Mouse (Mus musculus) embryonic facial prominence, embryonic 11.5 days (tissue): ENCODE data around the gene Flywch1. TPM values are rescaled to one million over a fixed set of nuclear protein-coding genes. Genes with fewer than 3 reads are reported as not detected.
"Not testable (repeated sequence)": the region's sequence is repeated elsewhere in the genome, so short reads cannot be mapped to it uniquely, and the experiment has no call there.

Experiments used
- ATAC-seq: fragments of 200-750 bp; cut with Nextera tagmentation; replicated peaks from 2 replicates; pipeline ENCODE4 v1.8.0; 2017; ENCODE audit warnings: low read depth; ENCODE audit not compliant: insufficient number of reproducible peaks, low FRiP score, low TSS enrichment
- DNase-seq: peaks from one replicate; pipeline ENCODE4 v3.0.0-alpha.2; 2015; ENCODE audit warnings: low spot score
- H3K27ac ChIP-seq: fragments of 300-500 bp; sonication (generic); replicated peaks from 2 replicates; pipeline ENCODE4 v1.5.1; 2014; ENCODE audit warnings: mild to moderate bottlenecking, low read depth, low read length, control low read depth
- H3K27me3 ChIP-seq: fragments of 300-500 bp; sonication (generic); 2 replicates; pipeline ENCODE4 v1.6.1; 2014; ENCODE audit warnings: mild to moderate bottlenecking, low read length, moderate library complexity, mixed read lengths; ENCODE audit not compliant: control insufficient read depth, insufficient read depth
- H3K36me3 ChIP-seq: fragments of 300-500 bp; sonication (generic); replicated peaks from 2 replicates; pipeline ENCODE4 v1.6.1; 2014; ENCODE audit warnings: low read depth, mild to moderate bottlenecking, low read length, moderate library complexity, mixed read lengths; ENCODE audit not compliant: control insufficient read depth, insufficient read depth
- H3K4me1 ChIP-seq: fragments of 300-500 bp; sonication (generic); 2 replicates; pipeline ENCODE4 v1.6.1; 2014; ENCODE audit warnings: low read length, mixed read lengths; ENCODE audit not compliant: control insufficient read depth, insufficient read depth
- H3K4me2 ChIP-seq: fragments of 300-500 bp; sonication (generic); 2 replicates; pipeline ENCODE4 v1.6.1; 2014; ENCODE audit warnings: low read depth, mild to moderate bottlenecking, control low read depth, low read length, moderate library complexity
- H3K4me3 ChIP-seq: fragments of 300-500 bp; sonication (generic); 2 replicates; pipeline ENCODE4 v1.5.1; 2014; ENCODE audit warnings: low read depth, low read length, control low read depth
- H3K9ac ChIP-seq: fragments of 300-500 bp; sonication (generic); replicated peaks from 2 replicates; pipeline ENCODE4 v1.6.1; 2014; ENCODE audit warnings: mild to moderate bottlenecking, control low read depth, low read length
- H3K9me3 ChIP-seq: fragments of 300-500 bp; sonication (generic); replicated peaks from 2 replicates; pipeline ENCODE4 v1.6.1; 2016; ENCODE audit warnings: mild to moderate bottlenecking, low read length, inconsistent platforms, mixed read lengths; ENCODE audit not compliant: control insufficient read depth
- WGBS: fragments of 180-500 bp; shearing (Covaris S2); extraction: QIAGEN DNeasy Blood & Tissue Kit; methylation state at CpG from one replicate; pipeline ENCODE4 v1.1.7; 2014; 5-methylcytosine and 5-hydroxymethylcytosine counted together
- polyA plus RNA-seq: library from polyadenylated mRNA; unstranded; fragments of >200 nt; fragmentation: Nextera tagmentation; extraction: Ambion mirVana; gene quantifications from 2 replicates; pipeline ENCODE4 v1.2.1, GENCODE M21; 2014

Gene Flywch1
- polyA plus RNA-seq, 1 experiment from 2014 or later, result 88.3 TPM

DNA sequence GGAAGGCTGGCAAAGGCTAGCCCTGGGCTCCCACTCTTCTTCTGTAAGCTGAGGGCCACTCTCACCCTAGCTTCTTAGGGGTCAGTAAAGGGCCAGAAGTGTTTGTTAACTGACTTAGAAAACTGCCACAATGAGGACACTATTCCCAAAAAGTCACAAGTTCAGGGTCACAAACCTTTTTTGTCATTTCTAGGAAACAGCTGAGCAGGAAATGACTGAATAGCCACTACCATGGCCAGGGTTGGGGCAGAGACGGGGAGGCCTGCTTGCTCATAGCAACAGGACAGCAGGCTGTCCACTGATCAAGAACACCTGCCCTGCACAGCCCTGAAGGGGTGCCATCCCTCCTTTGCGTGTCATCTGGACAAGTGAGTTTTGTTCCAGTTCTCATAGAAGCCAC is 5.7 kb upstream of the Flywch1 start:
- no peaks in the 10 kb centered on the region for H3K27me3 ChIP-seq
- ATAC-seq (no peak), DNase-seq (no peak)
- no peaks in the 10 kb centered on the region for H3K36me3 ChIP-seq
- no peak overlapping the region for H3K4me3 ChIP-seq
- H3K4me2 ChIP-seq, result no peak overlapping the region
- H3K27ac ChIP-seq, result no peak overlapping the region
- 75% methylated on average over 2 of the region's 2 CpGs for WGBS
- no peak overlapping the region for H3K9ac ChIP-seq
- H3K4me1 ChIP-seq, result no peaks in the 10 kb centered on the region
- H3K9me3 ChIP-seq, result no peaks in the 10 kb centered on the region

DNA sequence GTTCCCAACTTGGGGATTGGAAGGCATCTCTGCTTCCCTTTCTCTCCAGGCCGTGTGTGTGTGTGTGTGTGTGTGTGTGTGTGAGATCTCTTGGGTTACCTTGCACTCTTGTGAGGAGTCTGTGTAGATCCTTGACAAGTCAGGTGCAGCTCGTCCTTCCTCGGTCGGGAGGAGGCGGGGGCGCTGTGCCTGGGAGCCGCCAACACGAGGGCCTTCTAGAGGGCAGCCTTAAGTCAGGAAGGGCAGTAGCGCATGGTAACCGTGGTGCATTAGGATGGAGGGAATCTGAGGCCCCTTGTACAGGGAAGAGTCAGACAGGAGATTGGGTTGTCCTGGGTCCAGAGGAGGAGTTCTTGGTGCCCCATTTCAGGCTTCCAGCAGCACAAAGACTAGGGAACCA is 4.8 kb upstream of the Flywch1 start:
- DNase-seq (no peak), ATAC-seq (no peak)
- 80% methylated on average over 10 of the region's 10 CpGs for WGBS
- Histone ChIP-seq H3K27ac (no peak overlapping the region), H3K4me1 (no peaks in the 10 kb centered on the region), H3K9ac (no peak overlapping the region), H3K4me2 (no peak overlapping the region), H3K4me3 (no peak overlapping the region), H3K36me3 (no peaks in the 10 kb centered on the region), H3K27me3 (no peaks in the 10 kb centered on the region), H3K9me3 (no peaks in the 10 kb centered on the region)

DNA sequence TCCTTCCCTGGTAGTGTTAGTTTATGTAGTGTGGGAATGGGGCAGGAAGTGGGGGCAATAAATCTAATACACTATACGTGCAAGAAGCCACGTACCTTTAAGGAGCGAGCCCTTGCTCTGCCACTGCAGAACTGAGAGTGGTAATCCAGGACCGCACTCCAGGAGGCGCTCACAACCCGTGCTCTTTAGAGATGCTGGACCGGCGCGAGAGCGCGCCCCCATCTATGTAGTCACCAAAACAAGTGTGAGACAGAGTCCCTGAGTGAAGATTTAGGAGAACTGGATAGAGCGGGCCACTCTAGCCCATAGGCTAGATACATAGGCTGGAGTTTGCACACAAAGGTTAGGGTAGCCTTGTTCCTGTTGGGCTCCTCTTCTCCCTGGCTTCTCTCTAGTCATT is 2.7 kb upstream of the Flywch1 start:
- Histone ChIP-seq H3K27me3 (no peaks in the 10 kb centered on the region), H3K9ac (no peak overlapping the region), H3K27ac (no peak overlapping the region), H3K4me2 (no peak overlapping the region), H3K36me3 (no peaks in the 10 kb centered on the region), H3K9me3 (no peaks in the 10 kb centered on the region), H3K4me3 (no peak overlapping the region), H3K4me1 (no peaks in the 10 kb centered on the region)
- WGBS, result 6% methylated on average over 12 of the region's 12 CpGs
- DNase-seq (peak; percentile 88), ATAC-seq (no peak)

DNA sequence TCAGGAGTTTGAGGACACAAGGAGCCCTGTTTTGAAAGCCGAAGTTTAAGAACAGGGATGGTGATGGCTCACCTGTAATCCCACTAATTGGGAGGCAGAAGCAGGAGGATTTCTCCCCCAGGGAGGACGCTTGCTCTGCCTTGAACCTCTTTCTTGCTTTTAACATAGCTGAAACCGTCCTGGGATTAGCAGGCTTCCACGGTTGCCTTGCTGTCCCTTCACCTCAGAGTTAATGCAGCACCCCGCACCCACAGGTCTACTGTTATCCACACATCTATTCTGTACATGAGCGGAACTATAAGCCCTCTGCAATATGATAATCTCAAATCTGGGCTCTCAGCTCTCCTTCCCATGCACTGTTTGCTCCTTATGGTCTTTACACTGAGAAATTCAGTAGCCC is 2.3 kb upstream of the Flywch1 start:
- Histone ChIP-seq H3K4me2 (no peak overlapping the region), H3K9me3 (no peaks in the 10 kb centered on the region), H3K4me1 (no peaks in the 10 kb centered on the region), H3K27me3 (no peaks in the 10 kb centered on the region), H3K4me3 (no peak overlapping the region), H3K36me3 (no peaks in the 10 kb centered on the region), H3K27ac (no peak overlapping the region), H3K9ac (no peak overlapping the region)
- no peak for DNase-seq
- no peak for ATAC-seq
- WGBS, result 76% methylated on average over 6 of the region's 6 CpGs

DNA sequence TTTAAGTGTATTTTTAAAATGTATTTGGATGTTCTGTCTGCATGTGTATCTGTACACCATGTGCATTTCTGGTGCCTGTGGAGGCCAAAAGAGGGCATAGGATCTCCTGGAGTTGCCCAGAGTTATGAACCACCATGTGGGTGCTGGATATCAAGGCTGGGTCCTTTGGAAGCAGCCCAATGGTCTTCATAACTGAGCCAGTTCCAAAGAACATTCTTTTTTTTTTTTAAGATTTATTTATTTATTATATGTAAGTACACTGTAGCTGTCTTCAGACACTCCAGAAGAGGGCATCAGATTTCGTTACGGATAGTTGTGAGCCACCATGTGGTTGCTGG is 786 bp upstream of the Flywch1 start:
- not testable (repeated sequence) for H3K9me3 ChIP-seq, H3K4me3 ChIP-seq, H3K27ac ChIP-seq, ATAC-seq, DNase-seq, H3K4me2 ChIP-seq, H3K4me1 ChIP-seq, H3K36me3 ChIP-seq, H3K27me3 ChIP-seq, H3K9ac ChIP-seq
- 83% methylated on average over 2 of the region's 2 CpGs for WGBS

DNA sequence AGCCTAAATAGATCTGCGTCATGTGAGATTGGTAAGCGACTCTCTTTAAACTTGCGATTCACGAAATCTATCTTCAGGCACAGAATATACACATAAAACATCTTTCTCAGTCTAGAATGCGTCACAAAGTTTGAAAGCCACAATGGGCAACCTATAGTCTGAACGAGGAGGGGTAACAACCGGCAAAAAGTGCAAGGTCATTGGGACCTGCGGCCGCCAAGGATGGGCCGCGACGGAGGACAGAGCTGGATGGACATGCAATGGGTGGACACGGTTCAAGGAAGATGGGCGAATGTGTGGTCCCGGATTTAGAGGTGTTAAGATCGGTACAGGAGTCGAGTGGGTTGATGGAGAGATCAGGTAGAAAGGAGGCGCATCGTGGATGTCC is 512 bp downstream of the Flywch1 start:
- 1% methylated on average over 19 of the region's 19 CpGs for WGBS
- no peaks in the 10 kb centered on the region for H3K4me1 ChIP-seq
- no peaks in the 10 kb centered on the region for H3K9me3 ChIP-seq
- H3K4me3 ChIP-seq, result peak overlapping the region; percentile 76
- H3K36me3 ChIP-seq, result no peaks in the 10 kb centered on the region
- H3K27ac ChIP-seq, result peak overlapping the region; percentile 53; the same call in 1 of the 2 replicates
- no peaks in the 10 kb centered on the region for H3K27me3 ChIP-seq
- H3K4me2 ChIP-seq, result peak overlapping the region; percentile 57
- H3K9ac ChIP-seq, result peak overlapping the region; percentile 94
- ATAC-seq (no peak; the same call in 1 of the 2 replicates), DNase-seq (peak; percentile 35)

DNA sequence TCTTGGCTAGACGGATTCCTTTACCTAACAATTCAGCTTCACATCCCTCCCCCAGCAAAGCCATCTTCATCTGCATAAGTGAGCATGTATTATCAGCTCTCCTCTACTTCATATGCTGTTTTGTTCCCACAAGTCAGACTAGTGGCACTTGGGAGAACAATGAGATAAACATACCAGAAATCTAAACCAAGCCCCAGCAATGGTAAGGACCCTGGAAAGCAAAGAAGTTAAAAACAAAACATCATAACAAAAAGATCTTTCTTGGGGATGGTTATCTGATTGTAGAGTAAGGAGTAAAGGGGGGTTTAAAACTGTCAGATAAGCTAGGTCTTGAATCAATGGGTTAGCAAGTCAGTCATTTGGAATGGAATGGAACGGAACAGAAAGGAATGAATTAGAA is 909 bp downstream of the Flywch1 start:
- ATAC-seq, result no peak
- WGBS, result 19% methylated on average over 2 of the region's 2 CpGs
- H3K36me3 ChIP-seq, result no peaks in the 10 kb centered on the region
- peak overlapping the region; percentile 57 for H3K4me2 ChIP-seq
- H3K4me3 ChIP-seq, result peak overlapping the region; percentile 76
- no peaks in the 10 kb centered on the region for H3K4me1 ChIP-seq
- H3K27me3 ChIP-seq, result no peaks in the 10 kb centered on the region
- no peak overlapping the region for H3K27ac ChIP-seq
- H3K9me3 ChIP-seq, result no peaks in the 10 kb centered on the region
- no peak for DNase-seq
- peak overlapping the region; percentile 94 for H3K9ac ChIP-seq

DNA sequence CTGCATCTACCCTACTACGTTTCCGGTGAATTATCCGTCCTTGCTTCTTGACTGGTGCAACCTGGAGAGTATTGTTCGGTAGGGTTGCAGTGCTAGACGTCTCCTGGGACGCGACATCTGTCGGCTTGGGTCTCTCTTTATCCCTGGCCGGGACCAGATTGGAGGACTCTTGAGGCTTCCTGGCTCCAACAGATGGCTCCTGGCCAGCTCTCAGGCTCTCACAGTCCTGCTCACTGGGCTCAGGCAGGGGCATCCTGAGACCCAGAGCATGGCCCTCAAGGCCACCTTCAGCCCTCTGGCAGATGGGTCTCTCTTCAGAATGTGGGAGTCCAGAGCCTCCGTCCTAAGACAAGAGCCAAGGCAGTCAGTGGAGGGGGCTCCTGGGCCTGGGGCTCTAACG is 8.4 kb downstream of the Flywch1 start:
- DNase-seq (no peak), ATAC-seq (no peak)
- Histone ChIP-seq H3K27me3 (no peaks in the 10 kb centered on the region), H3K4me1 (no peaks in the 10 kb centered on the region), H3K4me2 (no peak overlapping the region), H3K9me3 (no peaks in the 10 kb centered on the region), H3K4me3 (no peak overlapping the region), H3K36me3 (peaks cover 14% of the 10 kb centered on the region), H3K27ac (no peak overlapping the region), H3K9ac (no peak overlapping the region)
- 92% methylated on average over 11 of the region's 11 CpGs for WGBS
